Mouse (Mus musculus) forebrain, embryonic 11.5 days (tissue): ENCODE results near the gene Flt3l. TPM values are rescaled to one million over a fixed set of nuclear protein-coding genes. Genes with fewer than 3 reads are reported as not detected.
A peak's percentile ranks its signal among the peaks of the same experiment; 100 is the strongest.
"Not testable (repeated sequence)": the region's sequence is repeated elsewhere in the genome, so short reads cannot be mapped to it uniquely, and the experiment has no call there.

Experiments
- ATAC-seq: fragments of 200-750 bp; cut with Nextera tagmentation; replicated peaks from 2 replicates; pipeline ENCODE4 v1.8.0; 2017; ENCODE audit warnings: moderate TSS enrichment; ENCODE audit not compliant: low FRiP score
- DNase-seq: peaks from one replicate; pipeline ENCODE4 v3.0.0-alpha.2; 2017; ENCODE audit warnings: low spot score
- H3K27ac ChIP-seq: fragments of 300-500 bp; sonication (generic); 2 replicates; pipeline ENCODE4 v1.5.1; 2014; ENCODE audit warnings: low read depth, low read length
- H3K27me3 ChIP-seq: fragments of 300-500 bp; sonication (generic); 2 replicates; pipeline ENCODE4 v1.6.1; 2014; ENCODE audit warnings: mild to moderate bottlenecking, low read length, mixed read lengths; ENCODE audit not compliant: control insufficient read depth, insufficient read depth
- H3K36me3 ChIP-seq: fragments of 300-500 bp; sonication (generic); 2 replicates; pipeline ENCODE4 v1.6.1; 2014; ENCODE audit warnings: mild to moderate bottlenecking, low read length, moderate library complexity, mixed read lengths; ENCODE audit not compliant: control insufficient read depth, insufficient read depth
- H3K4me1 ChIP-seq: fragments of 300-500 bp; sonication (generic); replicated peaks from 2 replicates; pipeline ENCODE4 v1.6.1; 2014; ENCODE audit warnings: low read length, mixed read lengths; ENCODE audit not compliant: control insufficient read depth, insufficient read depth
- H3K4me2 ChIP-seq: fragments of 300-500 bp; sonication (generic); 2 replicates; pipeline ENCODE4 v1.6.1; 2014; ENCODE audit warnings: low read depth, mild to moderate bottlenecking, low read length, moderate library complexity, mixed read lengths; ENCODE audit not compliant: severe bottlenecking
- H3K4me3 ChIP-seq: fragments of 300-500 bp; sonication (generic); 2 replicates; pipeline ENCODE4 v1.5.1; 2014; ENCODE audit warnings: low read depth, low read length
- H3K9ac ChIP-seq: fragments of 300-500 bp; sonication (generic); 2 replicates; pipeline ENCODE4 v1.6.1; 2014; ENCODE audit warnings: low read length
- H3K9me3 ChIP-seq: fragments of 300-500 bp; sonication (generic); 2 replicates; pipeline ENCODE4 v1.6.1; 2016; ENCODE audit warnings: low read length, mixed read lengths; ENCODE audit not compliant: control insufficient read depth
- WGBS: fragments of 180-500 bp; shearing (Covaris S2); extraction: QIAGEN DNeasy Blood & Tissue Kit; methylation state at CpG from one replicate; pipeline ENCODE4 v1.1.7; 2014; 5-methylcytosine and 5-hydroxymethylcytosine counted together
- polyA plus RNA-seq: library from polyadenylated mRNA; unstranded; fragments of >200 nt; fragmentation: Nextera tagmentation; extraction: Ambion mirVana; gene quantifications from 2 replicates; pipeline ENCODE4 v1.2.1, GENCODE M21; 2014

Flt3l gene
- polyA plus RNA-seq, 1 experiment from 2014 or later = 1.8 TPM

GRCm38 (mm10) chr7:45126844-45127699 lies 9.2 kb downstream of the Flt3l start:
- Histone ChIP-seq H3K27ac (peak overlapping the region; percentile 88), H3K9me3 (no peaks in the 10 kb centered on the region), H3K27me3 (no peaks in the 10 kb centered on the region), H3K4me2 (peak overlapping the region; percentile 97), H3K9ac (peak overlapping the region; percentile 100), H3K4me3 (peak overlapping the region; percentile 97), H3K4me1 (peaks cover 30% of the 10 kb centered on the region), H3K36me3 (peaks cover 17% of the 10 kb centered on the region)
- WGBS = 54% methylated on average over 21 of the region's 21 CpGs
- DNase-seq (no peak), ATAC-seq (no peak)

GRCm38 (mm10) chr7:45126147-45126843 lies 9.9 kb downstream of the Flt3l start:
- H3K4me2 ChIP-seq = peak overlapping the region; percentile 97
- peaks cover 32% of the 10 kb centered on the region for H3K4me1 ChIP-seq
- H3K27ac ChIP-seq = peak overlapping the region; percentile 88
- DNase-seq (peak; percentile 63), ATAC-seq (no peak)
- peaks cover 25% of the 10 kb centered on the region for H3K36me3 ChIP-seq
- no peaks in the 10 kb centered on the region for H3K27me3 ChIP-seq
- H3K4me3 ChIP-seq = peak overlapping the region; percentile 97
- 78% methylated on average over 17 of the region's 17 CpGs for WGBS
- H3K9ac ChIP-seq = peak overlapping the region; percentile 100
- H3K9me3 ChIP-seq = no peaks in the 10 kb centered on the region

- H3K4me3 ChIP-seq, H3K9ac ChIP-seq, ATAC-seq, H3K27me3 ChIP-seq, H3K9me3 ChIP-seq, DNase-seq, H3K4me2 ChIP-seq: not testable (repeated sequence)
- 65% methylated on average over 5 of the region's 5 CpGs for WGBS
- peaks cover 32% of the 10 kb centered on the region for H3K4me1 ChIP-seq
- H3K27ac ChIP-seq = peak overlapping the region; percentile 93; the same call in 1 of the 2 replicates
- peaks cover 31% of the 10 kb centered on the region for H3K36me3 ChIP-seq
Measured at GRCm38 (mm10) chr7:45125649-45126048, 10.6 kb downstream of the Flt3l start.

- peaks cover 32% of the 10 kb centered on the region for H3K4me1 ChIP-seq
- 18% methylated on average over 7 of the region's 7 CpGs for WGBS
- ATAC-seq (no peak), DNase-seq (peak; percentile 68)
- no peaks in the 10 kb centered on the region for H3K27me3 ChIP-seq
- peaks cover 36% of the 10 kb centered on the region for H3K36me3 ChIP-seq
- no peak overlapping the region; the same call in 1 of the 2 replicates for H3K9ac ChIP-seq
- H3K4me3 ChIP-seq = no peak overlapping the region
- peak overlapping the region; percentile 53 for H3K4me2 ChIP-seq
- H3K9me3 ChIP-seq = no peaks in the 10 kb centered on the region
- H3K27ac ChIP-seq = peak overlapping the region; percentile 93; the same call in 1 of the 2 replicates
Measured at GRCm38 (mm10) chr7:45125144-45125600, 11.1 kb downstream of the Flt3l start.

GRCm38 (mm10) chr7:45124224-45125143 lies 11.7 kb downstream of the Flt3l start, which contains the start of gene Rps11:
Gene Rps11 (minus strand): TSS chr7:45124439.
- Histone ChIP-seq H3K4me1 (peaks cover 28% of the 10 kb centered on the region), H3K27ac (peak within 1 kb of the TSS; percentile 93), H3K36me3 (peaks cover 40% of the 10 kb centered on the region), H3K4me2 (peak within 1 kb of the TSS; percentile 76), H3K4me3 (peak within 1 kb of the TSS; percentile 87), H3K9ac (peak within 1 kb of the TSS; percentile 99), H3K9me3 (no peaks in the 10 kb centered on the region), H3K27me3 (no peaks in the 10 kb centered on the region)
- ATAC-seq (peak; percentile 81), DNase-seq (peak; percentile 99)
- under 1% methylated on average over 59 of the region's 59 CpGs for WGBS

- Histone ChIP-seq H3K27me3 (no peaks in the 10 kb centered on the region), H3K9me3 (no peaks in the 10 kb centered on the region), H3K4me3 (peak overlapping the region; percentile 87), H3K9ac (peak overlapping the region; percentile 99), H3K4me2 (peak overlapping the region; percentile 76), H3K27ac (no peak overlapping the region; the same call in 1 of the 2 replicates), H3K36me3 (peaks cover 40% of the 10 kb centered on the region), H3K4me1 (peaks cover 28% of the 10 kb centered on the region)
- DNase-seq = no peak
- WGBS = 32% methylated on average over 12 of the region's 12 CpGs
- ATAC-seq = no peak
Measured at GRCm38 (mm10) chr7:45123186-45123570, 13.1 kb downstream of the Flt3l start.

- H3K4me3 ChIP-seq = peak overlapping the region; percentile 87
- no peaks in the 10 kb centered on the region for H3K27me3 ChIP-seq
- WGBS = 88% methylated on average over 15 of the region's 15 CpGs
- H3K27ac ChIP-seq = no peak overlapping the region
- peak overlapping the region; percentile 76 for H3K4me2 ChIP-seq
- DNase-seq (no peak), ATAC-seq (no peak)
- H3K36me3 ChIP-seq = peaks cover 40% of the 10 kb centered on the region
- no peaks in the 10 kb centered on the region for H3K9me3 ChIP-seq
- peak overlapping the region; percentile 99 for H3K9ac ChIP-seq
- H3K4me1 ChIP-seq = peaks cover 28% of the 10 kb centered on the region
Measured at GRCm38 (mm10) chr7:45122561-45123185, 13.6 kb downstream of the Flt3l start.
